Mouse (Mus musculus): ENCODE results near the gene Ankrd42.
A peak's percentile ranks its signal among the peaks of the same experiment; 100 is the strongest.

Gene Ankrd42

GRCm38 (mm10) chr7:92637021-92637625 lies at the start of gene Ankrd42:
Ankrd42 (minus strand) TSS chr7:92637142.
- DNase-seq (ENCODE audit: low read depth, low spot score): peak; percentile 96

- no peak for DNase-seq (ENCODE audit: low read depth, low spot score)
Observed at GRCm38 (mm10) chr7:92677346-92677745, 40.4 kb upstream of the Ankrd42 start.

DNA sequence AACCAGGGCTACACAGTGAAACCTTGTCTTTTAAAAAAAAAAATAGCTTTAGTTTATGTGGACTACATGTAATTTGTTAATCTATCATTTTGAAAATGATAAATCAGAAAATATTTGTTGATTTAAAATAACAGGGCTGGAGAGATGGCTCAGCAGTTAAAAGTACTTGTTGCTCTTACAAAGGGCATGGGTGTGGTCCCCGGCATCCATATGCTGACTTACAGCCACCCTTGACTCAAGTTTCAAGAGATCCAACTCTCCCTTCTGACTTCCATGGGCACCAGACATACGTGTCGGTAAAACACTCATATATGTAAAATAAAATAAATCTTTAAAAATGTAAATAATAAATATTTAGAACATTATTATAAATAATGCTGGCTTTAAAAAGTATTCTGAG lies 38.2 kb upstream of the Ankrd42 start:
- no peak for DNase-seq (ENCODE audit: low read depth, low spot score)

DNA sequence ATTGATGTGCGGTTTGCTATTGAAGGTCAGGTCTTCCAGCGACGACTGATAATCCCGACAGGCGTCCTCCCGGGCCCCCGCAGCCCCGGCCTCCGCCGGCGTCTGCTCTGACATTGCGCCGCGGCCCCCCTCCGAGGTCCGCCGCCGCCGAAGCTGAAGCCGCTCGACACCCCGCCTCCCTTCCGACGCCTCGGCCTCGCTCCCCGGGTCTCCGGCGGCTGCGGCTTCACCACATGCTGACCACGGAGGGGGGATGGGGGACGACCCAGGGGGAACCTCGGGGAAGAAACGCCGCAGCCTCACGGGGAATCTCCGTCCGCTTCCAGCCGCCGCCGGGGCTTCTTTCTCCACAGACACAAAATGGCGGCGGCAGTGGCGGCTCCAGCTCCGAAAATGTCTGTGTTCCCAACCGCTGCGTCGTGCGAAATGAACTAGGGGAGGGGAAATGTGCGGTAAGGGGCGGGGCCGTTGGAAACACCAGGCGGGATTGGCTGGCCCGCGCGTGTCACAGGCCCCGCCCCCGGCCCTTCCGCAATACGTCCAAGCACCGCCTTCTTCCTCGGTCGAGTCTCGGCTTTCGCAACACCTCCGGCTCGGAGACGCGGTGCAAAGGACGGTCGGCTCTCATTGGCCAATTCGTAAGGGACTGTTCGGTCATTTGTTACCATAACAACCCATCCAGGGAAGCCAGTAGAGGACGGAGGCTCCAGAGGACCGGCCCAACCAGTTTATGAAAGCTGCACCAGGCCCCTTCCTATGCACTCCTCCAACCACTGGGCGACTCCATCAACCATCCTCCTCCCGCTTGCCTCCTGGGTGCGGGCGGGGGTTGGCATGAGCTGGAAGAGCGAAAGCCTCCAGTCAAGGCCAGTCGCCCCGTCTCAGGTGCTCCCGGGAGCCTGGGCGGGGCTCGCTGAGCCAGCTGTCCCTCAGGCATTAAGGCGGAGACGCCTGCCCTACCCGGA lies 32.8 kb upstream of the Ankrd42 start, which contains the start of gene Pcf11:
Gene Pcf11, minus strand, starts transcription at position 428 of the 965 bp plus-strand sequence.
- DNase-seq (ENCODE audit: low read depth, low spot score): peak; percentile 99

GRCm38 (mm10) chr7:92668791-92669506 lies 32.0 kb upstream of the Ankrd42 start:
- peak; percentile 71 for DNase-seq (ENCODE audit: low read depth, low spot score)

GRCm38 (mm10) chr7:92666274-92666820 lies 29.4 kb upstream of the Ankrd42 start:
- DNase-seq (ENCODE audit: low read depth, low spot score): peak; percentile 16

- DNase-seq (ENCODE audit: low read depth, low spot score): no peak
Observed at GRCm38 (mm10) chr7:92658050-92658449, 21.1 kb upstream of the Ankrd42 start.

DNA sequence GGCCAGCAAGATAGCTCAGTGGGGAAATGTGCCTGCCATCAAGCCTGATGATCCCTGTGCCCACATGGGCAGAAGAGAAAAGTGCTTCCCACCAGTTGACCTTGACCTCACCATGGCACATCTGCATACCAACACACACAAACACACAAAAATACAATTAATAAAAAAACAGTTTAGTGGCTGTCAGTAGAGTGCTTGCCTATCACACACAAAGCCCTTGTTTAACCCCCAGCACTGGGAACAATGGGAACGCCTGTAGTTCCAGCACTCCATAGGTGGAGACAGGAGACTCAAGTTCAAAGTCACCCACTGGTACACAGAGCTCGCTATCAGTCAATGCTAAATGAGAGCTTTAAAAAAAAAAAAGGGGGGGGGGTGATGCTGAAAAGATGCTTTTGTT lies 19.4 kb upstream of the Ankrd42 start:
- no peak for DNase-seq (ENCODE audit: low read depth, low spot score)

GRCm38 (mm10) chr7:92653329-92653728 lies 16.4 kb upstream of the Ankrd42 start:
- DNase-seq (ENCODE audit: low read depth, low spot score): no peak

DNA sequence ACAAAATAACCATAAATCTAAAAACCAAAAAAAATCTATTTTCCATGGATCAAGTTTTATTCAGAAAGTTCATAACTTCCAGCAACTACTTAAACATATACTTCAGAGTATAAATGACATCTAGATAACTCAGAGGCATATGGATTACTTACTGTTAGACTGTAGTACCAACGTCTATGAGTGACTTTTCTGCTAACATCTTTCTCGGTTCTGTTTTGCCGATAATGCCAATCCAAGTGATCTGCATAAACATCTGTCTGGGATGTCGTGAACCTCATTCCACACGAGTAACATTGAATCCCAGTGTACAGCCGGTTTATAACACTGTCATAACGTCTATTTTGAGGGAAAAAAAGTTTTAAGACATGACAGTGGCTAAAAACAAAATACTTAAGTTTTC lies 10.8 kb upstream of the Ankrd42 start:
- DNase-seq (ENCODE audit: low read depth, low spot score): no peak

GRCm38 (mm10) chr7:92642358-92642757 lies 5.4 kb upstream of the Ankrd42 start:
- no peak for DNase-seq (ENCODE audit: low read depth, low spot score)

GRCm38 (mm10) chr7:92638050-92638449 lies 1.1 kb upstream of the Ankrd42 start:
- DNase-seq (ENCODE audit: low read depth, low spot score): no peak

- peak; percentile 16 for DNase-seq (ENCODE audit: low read depth, low spot score)
Observed at GRCm38 (mm10) chr7:92636295-92637011, 489 bp downstream of the Ankrd42 start.

DNA sequence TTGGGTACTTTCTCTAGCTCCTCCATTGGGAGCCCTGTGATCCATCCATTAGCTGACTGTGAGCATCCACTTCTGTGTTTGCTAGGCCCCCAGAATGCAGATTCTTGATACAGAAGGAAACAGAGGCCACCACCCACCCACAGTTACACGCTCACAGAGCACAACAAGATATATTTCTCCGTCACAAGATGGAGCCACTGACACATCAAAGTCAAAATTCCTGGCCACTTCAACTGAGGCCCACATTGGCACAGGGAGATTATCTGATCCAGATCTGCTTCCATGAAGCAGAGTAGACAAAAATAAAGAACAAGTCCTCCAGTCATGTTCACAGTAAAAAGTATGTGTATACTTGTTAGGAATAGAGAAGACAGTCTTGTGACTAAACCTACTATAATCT lies 6.8 kb downstream of the Ankrd42 start:
- DNase-seq (ENCODE audit: low read depth, low spot score): peak; percentile 39

DNA sequence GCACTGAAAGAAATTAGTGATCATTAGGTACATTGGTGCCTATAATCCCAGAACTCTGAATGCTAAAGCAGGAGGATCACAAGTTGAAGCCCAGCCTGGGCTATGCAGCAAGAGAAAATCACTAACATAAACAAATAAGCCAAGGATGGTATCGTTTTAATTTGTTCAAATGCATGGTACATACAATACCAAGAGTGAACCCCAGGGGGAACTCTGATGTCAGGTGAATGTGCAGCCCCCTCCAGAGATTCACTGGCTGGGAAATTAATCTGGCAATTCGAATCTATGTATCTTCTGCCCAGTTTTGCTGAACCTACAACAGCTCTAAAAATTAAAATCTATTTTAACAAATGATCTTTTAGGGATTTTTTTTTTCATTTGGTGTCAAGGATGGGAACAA lies 12.5 kb downstream of the Ankrd42 start:
- DNase-seq (ENCODE audit: low read depth, low spot score): peak; percentile 48

GRCm38 (mm10) chr7:92610830-92611229 lies 26.1 kb downstream of the Ankrd42 start:
- no peak for DNase-seq (ENCODE audit: low read depth, low spot score)

- DNase-seq (ENCODE audit: low read depth, low spot score): no peak
Observed at GRCm38 (mm10) chr7:92604961-92605360, 32.0 kb downstream of the Ankrd42 start.

GRCm38 (mm10) chr7:92590842-92591241 lies 46.1 kb downstream of the Ankrd42 start:
- no peak for DNase-seq (ENCODE audit: low read depth, low spot score)

DNA sequence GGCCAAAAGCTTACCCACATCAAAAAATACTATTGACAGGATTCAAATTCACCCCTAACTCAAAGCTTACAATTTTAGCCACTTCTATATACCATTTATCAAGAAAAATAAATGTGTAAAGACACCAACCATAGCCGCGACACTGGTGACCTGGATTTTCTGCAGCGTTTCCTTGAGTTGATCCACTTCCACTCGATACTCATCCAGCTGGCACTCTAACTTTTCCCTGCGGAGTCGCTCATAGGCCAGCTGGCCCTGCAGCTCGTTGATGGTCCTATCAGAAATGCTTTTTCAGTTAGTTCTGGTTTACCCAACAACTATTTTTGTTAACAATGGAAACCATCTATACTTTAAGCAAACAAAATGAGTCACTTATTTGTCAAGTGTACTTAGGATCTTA lies 47.0 kb downstream of the Ankrd42 start:
- no peak for DNase-seq (ENCODE audit: low read depth, low spot score)

DNA sequence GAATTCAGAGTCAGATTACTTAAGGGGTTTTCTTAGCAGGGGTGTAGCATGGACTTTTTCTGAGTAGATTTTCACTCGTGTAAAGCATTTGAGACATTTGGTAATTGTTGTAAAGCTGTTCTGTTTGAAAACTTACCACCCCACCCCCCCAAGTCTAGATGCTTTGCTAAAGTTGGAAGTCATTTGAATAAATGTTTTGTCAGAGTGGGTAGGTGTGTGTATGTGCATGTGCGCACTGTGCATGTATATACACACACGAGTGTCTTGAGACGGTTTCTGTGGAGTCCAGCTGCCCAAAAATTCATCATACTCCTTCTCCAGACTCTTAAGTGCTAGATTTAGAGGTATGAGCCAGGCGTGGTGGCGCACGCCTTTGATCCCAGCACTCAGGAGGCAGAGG lies 53.4 kb downstream of the Ankrd42 start:
- DNase-seq (ENCODE audit: low read depth, low spot score): no peak

Data from CD4-positive, CD25-positive, alpha-beta regulatory T cell, adult 2 months (primary cell).